In the genomic region with DNA sequence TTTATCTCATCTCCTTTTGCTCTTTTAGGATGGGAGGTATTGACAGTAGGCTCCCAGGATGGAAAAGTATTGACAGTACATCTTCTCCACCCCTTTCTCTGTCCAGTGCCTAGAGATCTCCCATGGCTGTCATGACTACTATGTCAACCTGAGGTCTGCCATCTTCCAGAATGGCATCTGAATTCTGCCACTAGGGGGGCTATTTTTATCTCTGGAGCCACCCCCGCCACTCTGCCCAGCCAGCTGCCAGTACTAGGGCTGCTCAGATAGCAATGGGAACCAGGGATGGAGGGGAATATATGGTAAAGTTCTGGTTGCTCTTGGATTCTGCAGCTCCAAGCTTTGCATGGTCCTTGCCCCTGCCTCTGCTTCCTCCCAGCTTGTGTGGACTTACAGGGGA, we compare ENCODE assay signal across 36 mouse cellular contexts. TPM values are rescaled to one million over a fixed set of nuclear protein-coding genes. Genes with fewer than 3 reads are reported as not detected.
DNase-seq lines count a peak whose midpoint lies in the region; ATAC-seq and TF ChIP-seq lines count a peak whose summit lies in the region.
"Had no signal": no experiment of that assay in that cellular context is flagged by ENCODE, and none has a peak within 500 bp of the region (broad histone marks: within the 10 kb centered on the region; RNA-seq: fewer than 3 reads in every experiment).

No protein-coding gene starts in this region.

- ATAC-seq in neural tube, embryonic 13.5 days (ENCODE audit: low read depth), result no peak
- no peak for ATAC-seq in neural tube, embryonic 15.5 days (ENCODE audit: low FRiP score)
- ATAC-seq: CD4-positive, CD25-positive, alpha-beta regulatory T cell, adult 4 months; forebrain, embryonic 15.5 days had no signal

- H3K27me3 ChIP-seq in neural tube, embryonic 13.5 days, result no peaks in the 10 kb centered on the region
- no peaks in the 10 kb centered on the region for H3K27me3 ChIP-seq in neural tube, embryonic 15.5 days (replicated peaks)
- H3K27me3 ChIP-seq: forebrain, embryonic 12.5 days; forebrain, embryonic 15.5 days; hindbrain, embryonic 12.5 days had no signal

- H3K36me3 ChIP-seq in neural tube, embryonic 13.5 days, result no peaks in the 10 kb centered on the region
- H3K36me3 ChIP-seq in neural tube, embryonic 15.5 days, result no peaks in the 10 kb centered on the region
- H3K36me3 ChIP-seq: embryonic facial prominence, embryonic 10.5 days; embryonic facial prominence, embryonic 13.5 days; forebrain, embryonic 12.5 days; forebrain, embryonic 15.5 days had no signal

- peak; percentile 66 to 70 for DNase-seq in layer of hippocampus, adult 2 months (ENCODE audit: low spot score in 2 of 2)
- DNase-seq in layer of hippocampus, adult 8-10 months (ENCODE audit: low spot score in 2 of 2), result no peak
- no peak for DNase-seq in left cerebral cortex, adult 2 months (ENCODE audit: extremely low spot score in 1 of 2, low spot score in 2 of 2)
- DNase-seq in left cerebral cortex, postnatal 4 days, result no peak
- DNase-seq in brain, adult 2 months (ENCODE audit: low read depth, low spot score), result peak; percentile 76
- DNase-seq in yolk sac, embryonic 10.5 days (ENCODE audit: low spot score), result no peak
- DNase-seq: adrenal gland, adult 2 months; adrenal gland, postnatal 14 days; cerebellum, adult 11-12 months; cerebellum, adult 8-10 months; cerebellum, postnatal 10 days; cerebellum, postnatal 36 days; embryo, embryonic 11 days; gastrocnemius, adult 2 months; gastrocnemius, postnatal 14 days; heart, adult 11 months had no signal

- no peaks in the 10 kb centered on the region for H3K9me3 ChIP-seq in neural tube, embryonic 13.5 days
- H3K9me3 ChIP-seq in neural tube, embryonic 15.5 days (replicated peaks), result no peaks in the 10 kb centered on the region
- H3K9me3 ChIP-seq: embryonic facial prominence, embryonic 10.5 days; embryonic facial prominence, embryonic 13.5 days; forebrain, embryonic 12.5 days; forebrain, embryonic 15.5 days; hindbrain, embryonic 12.5 days had no signal

- H3K4me3 ChIP-seq in layer of hippocampus, adult 2 months, result peak overlapping the region; percentile 1; the same call in 1 of the 2 replicates
- no peak overlapping the region for H3K4me3 ChIP-seq in left cerebral cortex, adult 2 months
- no peak overlapping the region for H3K4me3 ChIP-seq in neural tube, embryonic 13.5 days
- no peak overlapping the region for H3K4me3 ChIP-seq in neural tube, embryonic 15.5 days (replicated peaks)
- H3K4me3 ChIP-seq: embryonic facial prominence, embryonic 10.5 days; embryonic facial prominence, embryonic 13.5 days; erythroblast, embryonic 14.5 days; forebrain, embryonic 12.5 days; forebrain, embryonic 15.5 days; gastrocnemius, adult 2 months; hindbrain, embryonic 12.5 days had no signal

- H3K27ac ChIP-seq in layer of hippocampus, adult 2 months, result peak overlapping the region; percentile 76
- H3K27ac ChIP-seq in left cerebral cortex, adult 2 months, result peak overlapping the region; percentile 7; the same call in 1 of the 2 replicates
- H3K27ac ChIP-seq in neural tube, embryonic 13.5 days (replicated peaks), result 0 out of 2 replicates have a peak overlapping the region, but pooled peaks have one; percentile 15
- no peak overlapping the region for H3K27ac ChIP-seq in neural tube, embryonic 15.5 days (replicated peaks)
- H3K27ac ChIP-seq: embryonic facial prominence, embryonic 10.5 days; embryonic facial prominence, embryonic 13.5 days; forebrain, embryonic 12.5 days; forebrain, embryonic 15.5 days; gastrocnemius, adult 2 months; hindbrain, embryonic 12.5 days had no signal

- intact Hi-C loops in left cerebral cortex, adult 2 months (cut with DNase I), result no loop called here
- intact Hi-C loops in left cerebral cortex, postnatal 4 days (cut with DNase I), result no loop called here

- peak; percentile 68 for TF ChIP-seq CTCF in layer of hippocampus, adult 2 months (conservative IDR thresholded peaks at IDR 0.05)
- peak; percentile 50 for TF ChIP-seq CTCF in left cerebral cortex, adult 2 months (IDR thresholded peaks at IDR 0.05)

- H3K4me2 ChIP-seq in neural tube, embryonic 13.5 days, result no peak overlapping the region
- no peak overlapping the region for H3K4me2 ChIP-seq in neural tube, embryonic 15.5 days
- H3K4me2 ChIP-seq: embryonic facial prominence, embryonic 13.5 days; forebrain, embryonic 12.5 days; forebrain, embryonic 15.5 days; heart, embryonic 11.5 days; hindbrain, embryonic 12.5 days had no signal

- 67% methylated on average over 1 of the region's 1 CpGs for WGBS in neural tube, embryonic 13.5 days
- 67% methylated on average over 1 of the region's 1 CpGs for WGBS in neural tube, embryonic 15.5 days

- peaks cover 90% of the 10 kb centered on the region for H3K4me1 ChIP-seq in neural tube, embryonic 13.5 days (replicated peaks)
- peaks cover 74% of the 10 kb centered on the region for H3K4me1 ChIP-seq in neural tube, embryonic 15.5 days

- no peak overlapping the region for H3K9ac ChIP-seq in neural tube, embryonic 13.5 days
- no peak overlapping the region for H3K9ac ChIP-seq in neural tube, embryonic 15.5 days (replicated peaks)
- H3K9ac ChIP-seq: embryonic facial prominence, embryonic 13.5 days; forebrain, embryonic 12.5 days; forebrain, embryonic 15.5 days; hindbrain, embryonic 12.5 days had no signal

RNA-seq across cellular contexts. Expression of gene Pde1b, which starts 8.8 kb away (rescaled TPM):
- 100 to 1,000 TPM; 109 to 117 TPM for total RNA-seq in layer of hippocampus, adult 2 months (2021)
- total RNA-seq in layer of hippocampus, adult 8-10 months (2022), result 100 to 1,000 TPM in 3 of 4 experiments, 10 to 100 TPM in 1; 99.3 to 111 (median 103) TPM
- total RNA-seq in left cerebral cortex, adult 2 months (2021), result 100 to 1,000 TPM; 138 to 175 TPM
- total RNA-seq in left cerebral cortex, postnatal 4 days (2021), result 10 to 100 TPM; 52.8 to 58.1 TPM
- polyA plus RNA-seq in neural tube, embryonic 13.5 days (2015; fragmentation: Nextera tagmentation; extraction: Ambion mirVana), result 83.3 and 88.7 TPM in 2 replicates
- 77.9 and 89.8 TPM in 2 replicates for polyA plus RNA-seq in neural tube, embryonic 15.5 days (2015; fragmentation: Nextera tagmentation; extraction: Ambion mirVana)

RNA-seq across cellular contexts. Expression of gene Ppp1r1a, which starts 26.2 kb away (rescaled TPM):
- 100 to 1,000 TPM; 118 to 136 TPM for total RNA-seq in layer of hippocampus, adult 2 months (2021)
- 100 to 1,000 TPM; 103 to 150 (median 121) TPM for total RNA-seq in layer of hippocampus, adult 8-10 months (2022)
- total RNA-seq in left cerebral cortex, adult 2 months (2021), result 100 to 1,000 TPM; 140 to 150 TPM
- total RNA-seq in left cerebral cortex, postnatal 4 days (2021), result 100 to 1,000 TPM; 144 to 153 TPM
- 83.1 and 93.7 TPM in 2 replicates for polyA plus RNA-seq in neural tube, embryonic 13.5 days (2015; fragmentation: Nextera tagmentation; extraction: Ambion mirVana)
- polyA plus RNA-seq in neural tube, embryonic 15.5 days (2015; fragmentation: Nextera tagmentation; extraction: Ambion mirVana), result 94.4 and 118 TPM in 2 replicates
- total RNA-seq: hematopoietic stem cell, adult 5-6 weeks; MEL had no signal
- polyA plus RNA-seq: CD4-positive, CD25-positive, alpha-beta regulatory T cell, adult 4 months; erythroblast, embryonic 14.5 days had no signal

RNA-seq across cellular contexts. Expression of gene Glycam1, which starts 53.2 kb away (rescaled TPM):
- total RNA-seq in layer of hippocampus, adult 2 months (2021), result 1 to 10 TPM in 1 of 2 experiments, not detected in 1; 1.7 TPM
- total RNA-seq in layer of hippocampus, adult 8-10 months (2022), result 1 to 10 TPM in 2 of 4 experiments, under 1 TPM in 1, not detected in 1; 0.74 to 4.7 (median 3.5) TPM
- total RNA-seq in left cerebral cortex, adult 2 months (2021), result not detected
- total RNA-seq in left cerebral cortex, postnatal 4 days (2021), result not detected
- polyA plus RNA-seq in neural tube, embryonic 13.5 days (2015; fragmentation: Nextera tagmentation; extraction: Ambion mirVana), result not detected in 2 replicates
- polyA plus RNA-seq in neural tube, embryonic 15.5 days (2015; fragmentation: Nextera tagmentation; extraction: Ambion mirVana), result not detected in 2 replicates
- total RNA-seq: adrenal gland, adult 2 months; adrenal gland, postnatal 14 days; adrenal gland, postnatal 4 days; gastrocnemius, adult 2 months; gastrocnemius, postnatal 14 days; gastrocnemius, postnatal 4 days; heart, adult 8-10 months; heart, postnatal 25 days; hematopoietic stem cell, adult 5-6 weeks; MEL had no signal
- polyA plus RNA-seq: adrenal gland, adult 2 months; brain, embryonic 14.5 days; C2C12; CD4-positive, CD25-positive, alpha-beta regulatory T cell, adult 4 months; embryonic facial prominence, embryonic 10.5 days; embryonic facial prominence, embryonic 13.5 days; erythroblast, embryonic 14.5 days; forebrain, embryonic 12.5 days; forebrain, embryonic 15.5 days; heart, embryonic 11.5 days; heart, embryonic 14.5 days; heart, postnatal 0 days; hindbrain, embryonic 12.5 days had no signal

RNA-seq across cellular contexts. Expression of gene Nckap1l, which starts 58.1 kb away (rescaled TPM):
- total RNA-seq in layer of hippocampus, adult 2 months (2021), result 1 to 10 TPM; 6.9 to 8.7 TPM
- 10 to 100 TPM in 2 of 4 experiments, 1 to 10 TPM in 2; 7.4 to 29.6 (median 17.0) TPM for total RNA-seq in layer of hippocampus, adult 8-10 months (2022)
- total RNA-seq in left cerebral cortex, adult 2 months (2021), result 1 to 10 TPM; 8.3 to 9.2 TPM
- total RNA-seq in left cerebral cortex, postnatal 4 days (2021), result 1 to 10 TPM; 3.3 to 4.4 TPM
- 2.2 and 2.6 TPM in 2 replicates for polyA plus RNA-seq in neural tube, embryonic 13.5 days (2015; fragmentation: Nextera tagmentation; extraction: Ambion mirVana)
- 1.9 and 5.6 TPM in 2 replicates for polyA plus RNA-seq in neural tube, embryonic 15.5 days (2015; fragmentation: Nextera tagmentation; extraction: Ambion mirVana)

Comparison
In these comparisons a context has a peak if more than half of its experiments do, and no peak if none do; other contexts are left out.
1. DNase-seq: peak in layer of hippocampus, adult 2 months (2 of 2) and brain, adult 2 months (single experiment); none in layer of hippocampus, adult 8-10 months (0 of 2), left cerebral cortex, adult 2 months (0 of 2), left cerebral cortex, postnatal 4 days (single experiment) and yolk sac, embryonic 10.5 days (single experiment).